Comparison of ENCODE assay signal across 12 mouse cellular contexts in genomic region chr11:54076101-54076500, GRCm38 (mm10). TPM values are rescaled to one million over a fixed set of nuclear protein-coding genes. Genes with fewer than 3 reads are reported as not detected.
DNase-seq lines count a peak whose midpoint lies in the region.
"Had no signal": no experiment of that assay in that cellular context is flagged by ENCODE, and none has a peak within 500 bp of the region (broad histone marks: within the 10 kb centered on the region; RNA-seq: fewer than 3 reads in every experiment).

No protein-coding gene starts in this region.

- DNase-seq in adrenal gland, postnatal 10 days = peak; percentile 3
- no peak for DNase-seq in adrenal gland, postnatal 14 days
- peak; percentile 57 for DNase-seq in gastrocnemius, postnatal 25 days
- no peak for DNase-seq in gastrocnemius, postnatal 14 days
- peak; percentile 36 for DNase-seq in thymus, postnatal 4 days
- DNase-seq in thymus, postnatal 36 days = no peak
- no peak for DNase-seq in kidney, postnatal 36 days
- DNase-seq: kidney, adult 18-20 months; lung, postnatal 4 days; right cerebral cortex, postnatal 4 days; thymus, postnatal 25 days had no signal

- intact Hi-C loops in gastrocnemius, postnatal 14 days (cut with DNase I; ENCODE audit: low total_unique reads) = no loop called here

RNA-seq across cellular contexts. Expression of gene Pdlim4, which starts 7.3 kb away (rescaled TPM):
- total RNA-seq in adrenal gland, postnatal 10 days (2021) = 10 to 100 TPM; 14.3 to 23.9 TPM
- total RNA-seq in adrenal gland, postnatal 14 days (2021) = 12.6 and 15.0 TPM in 2 replicates
- 1 to 10 TPM; 8.6 to 10.0 TPM for total RNA-seq in gastrocnemius, postnatal 25 days (2021)
- 10 to 100 TPM; 15.6 to 18.8 TPM for total RNA-seq in gastrocnemius, postnatal 14 days (2021)
- total RNA-seq: megakaryocyte-erythroid progenitor cell, adult 5-6 weeks had no signal

RNA-seq across cellular contexts. Expression of gene P4ha2, which starts 23.8 kb away (rescaled TPM):
- 10 to 100 TPM; 18.6 to 20.1 TPM for total RNA-seq in adrenal gland, postnatal 10 days (2021)
- 24.3 and 28.3 TPM in 2 replicates for total RNA-seq in adrenal gland, postnatal 14 days (2021)
- 10 to 100 TPM; 25.6 to 32.3 TPM for total RNA-seq in gastrocnemius, postnatal 25 days (2021)
- total RNA-seq in gastrocnemius, postnatal 14 days (2021) = 10 to 100 TPM; 19.9 to 21.2 TPM

RNA-seq across cellular contexts. Expression of gene Slc22a4, which starts 48.2 kb away (rescaled TPM):
- 1 to 10 TPM; 3.3 to 4.2 TPM for total RNA-seq in adrenal gland, postnatal 10 days (2021)
- total RNA-seq in adrenal gland, postnatal 14 days (2021) = 3.5 and 7.2 TPM in 2 replicates
- total RNA-seq in gastrocnemius, postnatal 25 days (2021) = 1 to 10 TPM; 1.6 to 6.9 TPM
- 1 to 10 TPM in 1 of 2 experiments, under 1 TPM in 1; 0.89 to 1.4 TPM for total RNA-seq in gastrocnemius, postnatal 14 days (2021)

Comparison
In these comparisons a context has a peak if more than half of its experiments do, and no peak if none do; other contexts are left out.
1. DNase-seq: peak in adrenal gland, postnatal 10 days (single experiment), gastrocnemius, postnatal 25 days (single experiment) and thymus, postnatal 4 days (single experiment); none in adrenal gland, postnatal 14 days (single experiment), gastrocnemius, postnatal 14 days (single experiment), thymus, postnatal 36 days (0 of 2) and kidney, postnatal 36 days (0 of 2).